Mouse (Mus musculus) liver, embryonic 14 days (tissue): Measurements from ENCODE around the gene BC005537. TPM values are rescaled to one million over a fixed set of nuclear protein-coding genes. Genes with fewer than 3 reads are reported as not detected.

Experiments
- polyA plus RNA-seq: library from polyadenylated mRNA; depleted of rRNA; stranded (reverse); fragments of >200 nt; gene quantifications from 2 replicates; pipeline ENCODE4 v1.2.3, GENCODE M21; 2012; rRNA removed

Gene BC005537
- 35.6 and 42.3 TPM in 2 replicates for polyA plus RNA-seq

GRCm38 (mm10) chr13:24801308-24801921, at the start of gene BC005537:
Gene BC005537, plus strand, starts transcription at chr13:24801657.

GRCm38 (mm10) chr13:24761403-24762227, 39.8 kb upstream of the BC005537 start, which contains the start of gene Gmnn:
Gene Gmnn, minus strand, starts transcription at chr13:24761923.

GRCm38 (mm10) chr13:24831353-24832130, 30.1 kb downstream of the BC005537 start, which contains the start of the genes Acot13 and Tdp2:
Gene Acot13, minus strand, starts transcription at chr13:24831540.
Gene Tdp2, plus strand, starts transcription at chr13:24831679.

GRCm38 (mm10) chr13:24844983-24845955, 43.8 kb downstream of the BC005537 start, which contains the start of gene D130043K22Rik:
Gene D130043K22Rik, plus strand, starts transcription at chr13:24845135.

Other genes with a start within 250 kb of the BC005537 start
- gene Ripor2, start 219.5 kb upstream of the BC005537 start, polyA plus RNA-seq = 2.1 and 2.6 TPM in 2 replicates
- gene Armh2, start 60.4 kb upstream of the BC005537 start, polyA plus RNA-seq = 0.02 TPM in 1 of 2 replicates, not detected in the other
- 80.8 and 83.5 TPM in 2 replicates for gene Gmnn, start 39.7 kb upstream of the BC005537 start, polyA plus RNA-seq
- gene Acot13, start 29.9 kb downstream of the BC005537 start, polyA plus RNA-seq = 39.1 and 41.2 TPM in 2 replicates
- 22.7 and 25.7 TPM in 2 replicates for gene Tdp2, start 30.0 kb downstream of the BC005537 start, polyA plus RNA-seq
- gene D130043K22Rik, start 43.5 kb downstream of the BC005537 start, polyA plus RNA-seq = 0.13 and 0.15 TPM in 2 replicates
- 3.0 and 3.4 TPM in 2 replicates for gene Aldh5a1, start 136.0 kb downstream of the BC005537 start, polyA plus RNA-seq
- 2.7 and 3.1 TPM in 2 replicates for gene Gpld1, start 141.5 kb downstream of the BC005537 start, polyA plus RNA-seq
- gene Mrs2, start 218.7 kb downstream of the BC005537 start, polyA plus RNA-seq = 6.3 and 7.5 TPM in 2 replicates